Mouse (Mus musculus): ENCODE results near the gene Mettl21a.
"Not testable (repeated sequence)": the region's sequence is repeated elsewhere in the genome, so short reads cannot be mapped to it uniquely, and the experiment has no call there.

Mettl21a gene

GRCm38 (mm10) chr1:64616881-64617714 lies at the start of gene Mettl21a:
Mettl21a (minus strand) TSS chr1:64617242.
- DNase-seq (ENCODE audit: low spot score): peak; percentile 84

GRCm38 (mm10) chr1:64658876-64659275 lies 41.8 kb upstream of the Mettl21a start:
- DNase-seq (ENCODE audit: low spot score): no peak

GRCm38 (mm10) chr1:64656423-64657129 lies 39.5 kb upstream of the Mettl21a start:
- DNase-seq (ENCODE audit: low spot score): no peak

GRCm38 (mm10) chr1:64655415-64655814 lies 38.4 kb upstream of the Mettl21a start:
- DNase-seq (ENCODE audit: low spot score): no peak

- no peak for DNase-seq (ENCODE audit: low spot score)
These were observed 36.7 kb upstream of the Mettl21a start for GRCm38 (mm10) chr1:64653701-64654100.

GRCm38 (mm10) chr1:64649362-64650124 lies 32.5 kb upstream of the Mettl21a start:
- DNase-seq (ENCODE audit: low spot score): no peak

- no peak for DNase-seq (ENCODE audit: low spot score)
These were observed 27.5 kb upstream of the Mettl21a start for GRCm38 (mm10) chr1:64644513-64644912.

GRCm38 (mm10) chr1:64642541-64642940 lies 25.5 kb upstream of the Mettl21a start:
- DNase-seq (ENCODE audit: low spot score): not testable (repeated sequence)

GRCm38 (mm10) chr1:64641069-64641468 lies 24.0 kb upstream of the Mettl21a start:
- DNase-seq (ENCODE audit: low spot score): no peak

GRCm38 (mm10) chr1:64639279-64639678 lies 22.2 kb upstream of the Mettl21a start:
- DNase-seq (ENCODE audit: low spot score): no peak

GRCm38 (mm10) chr1:64635624-64636023 lies 18.6 kb upstream of the Mettl21a start:
- DNase-seq (ENCODE audit: low spot score): no peak

GRCm38 (mm10) chr1:64633237-64633636 lies 16.2 kb upstream of the Mettl21a start:
- DNase-seq (ENCODE audit: low spot score): no peak

GRCm38 (mm10) chr1:64631526-64631925 lies 14.5 kb upstream of the Mettl21a start:
- no peak for DNase-seq (ENCODE audit: low spot score)

- DNase-seq (ENCODE audit: low spot score): no peak
These were observed 8.2 kb upstream of the Mettl21a start for GRCm38 (mm10) chr1:64625214-64625613.

- DNase-seq (ENCODE audit: low spot score): no peak
These were observed 6.8 kb upstream of the Mettl21a start for GRCm38 (mm10) chr1:64623558-64624435.

- no peak for DNase-seq (ENCODE audit: low spot score)
These were observed 4.1 kb upstream of the Mettl21a start for GRCm38 (mm10) chr1:64621116-64621515.

- DNase-seq (ENCODE audit: low spot score): no peak
These were observed 1.2 kb upstream of the Mettl21a start for GRCm38 (mm10) chr1:64618226-64618625.

- peak; percentile 87 for DNase-seq (ENCODE audit: low spot score)
These were observed 608 bp upstream of the Mettl21a start for GRCm38 (mm10) chr1:64617715-64617984.

GRCm38 (mm10) chr1:64616531-64616880 lies 536 bp downstream of the Mettl21a start:
- DNase-seq (ENCODE audit: low spot score): no peak

GRCm38 (mm10) chr1:64616076-64616475 lies 966 bp downstream of the Mettl21a start:
- DNase-seq (ENCODE audit: low spot score): no peak

- no peak for DNase-seq (ENCODE audit: low spot score)
These were observed 1.5 kb downstream of the Mettl21a start for GRCm38 (mm10) chr1:64615531-64615991.
